Mouse (Mus musculus) lung, adult 2 months (tissue): Measurements from ENCODE around the gene 2700097O09Rik. TPM values are rescaled to one million over a fixed set of nuclear protein-coding genes. Genes with fewer than 3 reads are reported as not detected.

Experiments
- DNase-seq: peaks from one replicate; pipeline ENCODE4 v3.0.0; 2022
- H3K4me1 ChIP-seq: fragments of 200-500 bp; 2 replicates; pipeline ENCODE4 v1.6.1; 2011; ENCODE audit warnings: low read length; ENCODE audit not compliant: control insufficient read depth, insufficient read depth
- H3K4me3 ChIP-seq: fragments of 200-500 bp; replicated peaks from 2 replicates; pipeline ENCODE3; 2011; ENCODE audit warnings: low read depth, mild to moderate bottlenecking, control low read depth, low read length; ENCODE audit errors: extremely low read depth
- CTCF ChIP-seq: fragments of 200-500 bp; IDR thresholded peaks from 2 replicates; pipeline ENCODE4 v1.5.1; 2011; ENCODE audit warnings: mild to moderate bottlenecking, low read length, control low read depth; ENCODE audit not compliant: insufficient read depth
- POLR2A ChIP-seq: fragments of 200-500 bp; IDR thresholded peaks from 2 replicates; pipeline ENCODE4 v1.6.1; 2011; ENCODE audit warnings: low read depth, mild to moderate bottlenecking, control low read depth, low read length, borderline replicate concordance; ENCODE audit errors: extremely low read depth
- WGBS: fragments of 180-500 bp; shearing (Covaris S2); methylation state at CpG from one replicate; pipeline ENCODE4 v1.1.7; 2018; 5-methylcytosine and 5-hydroxymethylcytosine counted together
- polyA plus RNA-seq: library from polyadenylated mRNA; depleted of rRNA; stranded (reverse); fragments of >200 nt; gene quantifications from 2 replicates; pipeline ENCODE4 v1.2.3, GENCODE M21; 2012

Gene 2700097O09Rik
- polyA plus RNA-seq, 1 experiment, result 6.4 TPM

DNA sequence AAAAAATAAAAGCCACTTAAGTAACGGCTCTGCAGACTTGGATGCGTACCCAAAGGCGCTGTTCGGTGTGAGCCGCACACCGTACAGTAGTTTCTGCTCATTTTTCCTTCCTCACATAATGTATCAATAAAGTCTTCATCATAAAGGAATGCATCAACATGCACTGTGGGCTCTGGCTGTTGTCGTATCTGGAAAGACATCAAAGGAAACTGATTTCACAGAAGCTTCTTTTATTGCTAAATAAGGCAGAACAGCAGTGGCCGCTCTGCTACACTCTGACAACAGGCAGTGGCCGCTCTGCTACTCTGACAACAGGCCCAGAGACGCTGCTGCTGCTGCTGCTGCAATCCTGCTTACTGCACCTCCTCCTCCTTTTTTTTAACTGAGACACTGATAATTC, 18.9 kb downstream of the 2700097O09Rik start:
- Histone ChIP-seq H3K4me3 (no peak overlapping the region), H3K4me1 (no peaks in the 10 kb centered on the region)
- WGBS, result 64% methylated on average over 10 of the region's 10 CpGs
- TF ChIP-seq CTCF (no peak), POLR2A (no peak)
- no peak for DNase-seq

DNA sequence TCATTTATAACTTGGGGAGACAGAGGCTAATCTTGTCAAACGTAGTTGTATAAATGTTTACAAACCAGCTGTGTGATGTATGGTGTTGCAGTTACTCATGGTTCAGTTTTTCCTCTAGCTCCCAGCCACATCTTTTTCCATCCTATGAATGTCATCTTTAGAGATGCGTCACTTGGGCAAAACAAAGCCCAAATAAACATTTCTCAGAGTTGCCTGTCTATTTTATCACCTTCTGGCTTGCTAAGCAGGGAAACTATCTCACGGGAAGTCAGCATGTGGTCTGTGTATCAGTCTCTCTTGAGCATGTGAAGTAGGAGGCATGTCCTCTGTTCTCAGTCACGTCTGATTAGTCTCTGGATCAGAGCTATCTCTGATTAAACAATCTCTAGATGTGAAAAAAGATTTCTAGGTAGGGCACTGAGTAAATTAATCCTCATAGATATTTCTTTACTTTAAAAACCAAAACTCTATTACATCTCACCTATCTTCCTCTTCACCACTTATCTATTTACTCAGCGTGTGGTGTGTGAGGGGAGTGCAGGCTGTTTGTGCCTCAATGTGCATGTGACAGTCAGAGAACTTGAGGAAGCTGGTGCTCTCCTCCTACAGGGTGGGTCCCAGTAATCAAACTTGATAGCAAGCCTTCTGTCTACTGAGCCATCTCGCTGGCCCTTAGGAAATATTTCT, 19.6 kb downstream of the 2700097O09Rik start:
- Histone ChIP-seq H3K4me3 (no peak overlapping the region), H3K4me1 (no peaks in the 10 kb centered on the region)
- no peak for DNase-seq
- 58% methylated on average over 6 of the region's 6 CpGs for WGBS
- TF ChIP-seq POLR2A (no peak), CTCF (no peak)

DNA sequence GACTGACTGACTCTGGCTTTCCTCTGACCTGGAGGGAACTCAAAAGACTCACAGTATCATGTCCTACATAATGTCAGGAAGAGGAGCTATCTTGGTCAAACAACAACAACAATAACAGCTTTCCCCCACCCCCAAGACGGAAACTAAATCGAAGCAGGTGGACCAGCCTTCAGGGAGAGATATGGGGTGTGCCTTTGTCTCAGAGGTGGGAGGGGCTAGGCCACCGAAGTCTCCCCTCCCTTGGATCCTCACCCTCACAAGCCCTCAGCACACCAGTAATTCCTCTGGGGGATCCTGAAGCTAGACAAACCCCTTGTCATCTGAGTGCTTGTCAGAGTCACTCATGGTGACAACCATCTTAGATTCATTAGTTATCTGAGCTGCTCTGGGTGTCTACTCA, 20.1 kb downstream of the 2700097O09Rik start:
- no peak for DNase-seq
- Histone ChIP-seq H3K4me3 (no peak overlapping the region), H3K4me1 (no peaks in the 10 kb centered on the region)
- WGBS, result 36% methylated on average over 3 of the region's 3 CpGs
- no peak for TF ChIP-seq POLR2A
- no peak for TF ChIP-seq CTCF

DNA sequence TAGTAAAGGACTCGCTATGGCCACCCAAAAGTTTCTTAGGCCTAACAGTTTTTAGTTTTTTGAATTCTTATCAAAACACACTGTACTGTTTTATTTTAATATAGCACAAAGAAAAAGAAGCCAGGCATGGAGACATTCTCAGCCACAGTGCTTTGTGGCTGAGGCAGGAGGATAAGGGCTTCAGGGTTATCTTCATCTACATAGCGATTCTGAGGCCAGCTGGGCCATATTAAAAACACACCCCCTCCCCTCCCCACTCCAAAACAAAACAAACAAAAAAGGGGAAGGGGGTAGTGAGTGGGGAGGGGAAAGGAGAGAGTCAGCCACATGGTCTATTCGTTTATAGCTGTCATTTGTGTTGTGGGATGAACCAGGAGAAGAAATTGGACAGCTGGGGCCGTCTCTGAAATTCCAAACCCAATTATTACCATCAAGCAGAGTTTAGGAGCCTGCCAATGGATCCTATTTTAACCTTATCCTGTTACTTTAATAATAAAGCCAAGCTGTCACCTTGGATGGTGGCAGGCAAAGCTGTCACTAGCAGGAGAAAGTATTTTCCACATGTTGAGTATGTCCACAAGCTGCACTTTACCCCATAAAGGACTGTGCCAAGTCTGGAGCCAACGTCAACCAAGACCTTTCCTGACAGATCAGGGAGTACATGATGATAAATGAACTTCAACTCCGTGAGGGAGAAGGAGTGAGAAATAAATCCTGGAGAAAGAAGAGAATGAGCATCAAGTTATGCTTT, 20.9 kb downstream of the 2700097O09Rik start:
- H3K4me1 ChIP-seq, result no peaks in the 10 kb centered on the region
- TF ChIP-seq CTCF, result no peak
- no peak for TF ChIP-seq POLR2A
- DNase-seq, result no peak
- no peak overlapping the region for H3K4me3 ChIP-seq
- WGBS, result 59% methylated on average over 6 of the region's 6 CpGs

DNA sequence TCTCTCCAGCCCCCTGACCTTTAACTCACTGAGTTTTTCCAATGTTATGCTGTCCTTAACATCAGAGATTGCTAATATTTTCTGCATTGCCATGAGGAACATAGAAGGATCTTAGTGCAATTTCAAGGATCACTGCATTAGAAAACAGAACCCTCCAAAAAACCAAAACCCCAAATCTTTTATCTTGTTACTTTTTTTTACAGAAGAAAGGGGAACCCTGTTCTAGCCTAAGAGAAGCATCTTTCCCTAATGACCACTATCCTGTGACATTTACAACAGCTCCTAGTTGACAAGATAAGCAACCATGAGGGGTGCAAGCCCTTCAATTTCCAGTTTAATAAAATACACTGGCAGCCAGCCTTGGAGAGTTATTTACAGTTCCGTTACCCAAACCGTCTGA, 23.2 kb downstream of the 2700097O09Rik start:
- no peak for DNase-seq
- 55% methylated on average over 2 of the region's 2 CpGs for WGBS
- no peak for TF ChIP-seq POLR2A
- no peak for TF ChIP-seq CTCF
- Histone ChIP-seq H3K4me1 (no peaks in the 10 kb centered on the region), H3K4me3 (no peak overlapping the region)

DNA sequence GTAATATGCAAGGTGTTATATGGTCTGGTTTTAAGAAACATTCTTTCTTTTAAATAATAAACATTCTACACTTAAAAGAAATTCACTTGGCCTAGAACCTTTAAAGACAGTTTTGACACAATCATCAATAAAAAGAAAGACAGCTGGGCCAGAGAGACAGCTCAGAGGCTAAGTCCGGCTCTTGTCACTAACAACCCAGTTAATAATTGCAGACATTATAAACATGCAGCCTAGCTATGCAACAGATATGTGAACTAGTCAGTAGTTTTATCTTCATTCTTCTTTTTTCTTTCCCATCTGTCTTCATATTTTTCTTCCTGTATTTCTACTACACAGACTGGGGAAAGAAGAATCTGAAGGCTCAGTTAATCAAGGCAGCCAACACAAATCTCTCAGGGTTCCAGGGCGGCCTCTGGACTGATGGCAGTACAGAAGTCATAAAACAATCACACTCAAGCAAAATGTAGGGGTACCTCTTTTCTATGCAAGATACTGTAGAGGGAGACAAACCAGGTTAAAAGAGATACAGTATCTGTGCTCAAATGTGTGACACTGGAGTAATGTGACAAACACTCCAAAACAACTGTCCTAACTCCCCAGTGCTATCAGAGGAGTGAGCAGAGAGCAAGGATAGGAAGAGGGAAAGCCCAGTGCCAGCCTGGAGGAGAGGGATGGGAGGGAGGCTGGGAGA, 25.2 kb downstream of the 2700097O09Rik start:
- Histone ChIP-seq H3K4me1 (no peaks in the 10 kb centered on the region), H3K4me3 (no peak overlapping the region)
- DNase-seq, result no peak
- 69% methylated on average over 2 of the region's 2 CpGs for WGBS
- no peak for TF ChIP-seq CTCF
- TF ChIP-seq POLR2A, result no peak

DNA sequence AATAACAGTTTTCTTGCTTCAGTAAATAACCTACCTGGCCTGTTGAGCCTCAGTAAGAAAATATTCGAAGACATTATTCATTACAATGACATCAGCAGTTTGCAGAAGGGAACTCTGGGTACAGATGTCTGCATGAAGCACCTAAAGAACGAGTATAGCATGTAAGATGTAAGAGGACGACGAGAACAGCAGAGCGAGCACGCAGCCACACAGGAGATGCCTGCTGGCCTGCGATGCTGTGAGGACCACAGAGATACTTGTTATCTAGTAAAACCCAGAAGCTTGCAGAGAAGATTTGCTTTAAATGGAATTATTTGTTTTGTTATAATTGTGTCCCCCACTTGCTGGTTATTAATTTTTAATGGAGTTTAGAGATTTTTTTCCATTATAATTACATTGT, 26.6 kb downstream of the 2700097O09Rik start:
- no peak for TF ChIP-seq CTCF
- no peak for TF ChIP-seq POLR2A
- no peaks in the 10 kb centered on the region for H3K4me1 ChIP-seq
- 92% methylated on average over 7 of the region's 7 CpGs for WGBS
- no peak for DNase-seq
- no peak overlapping the region for H3K4me3 ChIP-seq

DNA sequence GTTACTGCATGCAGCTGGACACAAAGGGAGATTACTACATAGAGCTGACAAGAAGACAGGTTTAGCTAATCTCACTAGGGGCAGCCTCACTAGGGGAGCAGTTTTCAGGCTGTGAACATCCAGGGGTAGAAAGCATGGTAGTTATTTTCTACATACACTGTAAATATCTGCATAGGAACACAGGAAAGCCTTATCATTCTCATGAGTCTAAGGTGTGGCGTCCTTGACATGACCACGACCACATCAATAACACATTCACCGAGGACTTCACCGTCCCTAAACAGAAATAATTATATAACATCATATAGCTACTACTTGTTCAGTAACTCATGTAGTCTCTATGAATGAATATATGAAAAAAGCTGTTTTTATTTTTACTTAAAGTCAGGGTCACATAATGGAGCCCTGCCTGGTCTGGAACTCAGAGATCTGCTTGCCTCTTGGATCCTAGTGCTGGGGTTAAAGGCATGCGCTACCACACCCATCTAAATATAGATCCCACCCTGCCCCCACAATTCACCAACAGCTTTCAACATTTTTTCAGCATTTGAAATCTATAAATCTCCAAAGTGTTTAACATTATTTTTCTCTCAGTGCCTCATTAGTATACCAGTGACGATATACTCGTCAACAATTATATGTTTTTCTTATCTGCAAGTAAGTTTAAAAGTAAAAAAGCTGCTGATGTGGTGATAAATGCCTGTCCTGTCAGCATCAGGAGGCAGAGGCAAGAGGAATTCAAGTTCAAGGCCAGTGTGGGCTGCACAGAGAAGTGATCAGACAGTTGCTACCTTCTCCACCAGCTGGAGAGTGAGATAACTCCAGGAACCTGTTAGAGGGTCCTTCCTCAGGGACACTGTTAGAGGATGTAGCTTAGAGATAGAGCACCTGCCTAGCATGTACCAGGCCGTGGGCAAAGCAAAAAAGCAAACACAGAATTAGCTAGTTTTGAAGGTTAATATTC, 28.4 kb downstream of the 2700097O09Rik start:
- DNase-seq, result no peak
- Histone ChIP-seq H3K4me1 (no peaks in the 10 kb centered on the region), H3K4me3 (no peak overlapping the region)
- WGBS, result 87% methylated on average over 8 of the region's 8 CpGs
- TF ChIP-seq POLR2A, result no peak
- TF ChIP-seq CTCF, result no peak

DNA sequence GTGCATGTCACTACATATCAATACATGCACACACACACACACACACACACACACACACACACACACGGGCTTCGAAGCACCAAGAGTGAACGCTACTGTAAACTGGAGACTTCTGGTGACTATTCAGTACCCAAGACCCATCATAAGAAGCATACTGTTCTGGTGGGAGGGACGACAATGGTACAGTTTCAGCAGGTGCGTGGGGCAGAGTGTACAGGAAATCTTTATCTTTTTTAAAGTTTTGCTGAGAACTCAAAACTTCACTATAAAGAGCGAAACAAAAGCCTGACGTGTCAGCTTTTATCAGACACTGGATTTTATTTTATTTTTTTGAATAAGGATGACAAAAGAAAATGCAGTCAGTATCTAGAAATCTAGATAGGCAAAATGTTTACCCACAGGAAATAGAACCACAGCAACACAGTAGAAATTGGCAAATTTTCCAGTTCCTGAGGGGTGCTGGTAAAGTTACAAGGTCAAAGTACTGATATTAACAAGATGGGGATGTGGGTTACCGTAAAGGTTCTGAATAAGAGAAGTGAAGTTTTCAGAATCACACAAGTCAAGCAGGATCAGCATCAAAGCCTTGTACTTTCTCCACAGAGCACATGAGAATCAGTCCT, 30.1 kb downstream of the 2700097O09Rik start:
- TF ChIP-seq POLR2A (no peak), CTCF (no peak)
- DNase-seq, result no peak
- no peak overlapping the region for H3K4me3 ChIP-seq
- WGBS, result 84% methylated on average over 8 of the region's 8 CpGs
- no peaks in the 10 kb centered on the region for H3K4me1 ChIP-seq

DNA sequence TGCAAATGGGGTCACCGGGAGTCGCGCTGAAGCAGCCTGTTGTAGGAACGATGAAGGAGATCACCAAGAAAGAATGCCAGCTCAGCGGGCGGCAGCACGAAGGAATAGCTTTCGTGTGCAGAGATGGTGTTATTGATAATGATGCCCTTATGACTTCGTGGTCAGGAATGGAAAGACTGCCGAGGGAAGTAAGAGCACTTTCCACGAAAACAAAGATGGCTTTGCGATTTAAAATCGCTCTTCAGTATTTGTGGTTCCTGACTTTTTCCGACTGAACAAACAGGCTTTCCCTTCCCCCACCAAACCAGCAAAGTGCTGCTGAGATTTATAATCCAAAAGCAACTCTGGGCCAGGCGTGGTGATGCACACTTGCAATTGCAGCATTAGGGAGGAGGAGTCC, 38.9 kb downstream of the 2700097O09Rik start:
- DNase-seq, result no peak
- Histone ChIP-seq H3K4me3 (no peak overlapping the region), H3K4me1 (no peaks in the 10 kb centered on the region)
- TF ChIP-seq CTCF (no peak), POLR2A (no peak)
- WGBS, result 61% methylated on average over 15 of the region's 15 CpGs
